Mouse (Mus musculus) hindbrain, postnatal 0 days (tissue): ENCODE data around the gene Plk2. TPM values are rescaled to one million over a fixed set of nuclear protein-coding genes. Genes with fewer than 3 reads are reported as not detected.

Experiments
- ATAC-seq: fragments of 200-750 bp; cut with Nextera tagmentation; 2 replicates; pipeline ENCODE4 v1.8.0; 2017; ENCODE audit warnings: mild to moderate bottlenecking, moderate TSS enrichment, moderate library complexity
- DNase-seq: peaks from one replicate; pipeline ENCODE4 v3.0.0-alpha.2; 2015; ENCODE audit warnings: low spot score
- H3K27ac ChIP-seq: fragments of 300-500 bp; sonication (generic); 2 replicates; pipeline ENCODE4 v1.5.1; 2014; ENCODE audit warnings: mild to moderate bottlenecking
- H3K27me3 ChIP-seq: fragments of 300-500 bp; sonication (generic); 2 replicates; pipeline ENCODE4 v1.6.1; 2014; ENCODE audit warnings: low read length, mixed read lengths; ENCODE audit not compliant: insufficient read depth
- H3K36me3 ChIP-seq: fragments of 300-500 bp; sonication (generic); 2 replicates; pipeline ENCODE4 v1.6.1; 2014; ENCODE audit warnings: low read length, mixed read lengths; ENCODE audit not compliant: insufficient read depth
- H3K4me1 ChIP-seq: fragments of 300-500 bp; sonication (generic); 2 replicates; pipeline ENCODE4 v1.6.1; 2014; ENCODE audit warnings: antibody characterized with exemption, low read length, mixed read lengths; ENCODE audit not compliant: insufficient read depth
- H3K4me2 ChIP-seq: fragments of 300-500 bp; sonication (generic); 2 replicates; pipeline ENCODE4 v1.6.1; 2014; ENCODE audit warnings: low read depth, mild to moderate bottlenecking, low read length, moderate library complexity, mixed read lengths
- H3K4me3 ChIP-seq: fragments of 300-500 bp; sonication (generic); 2 replicates; pipeline ENCODE4 v1.5.1; 2014; ENCODE audit warnings: low read length
- H3K9ac ChIP-seq: fragments of 300-500 bp; sonication (generic); replicated peaks from 2 replicates; pipeline ENCODE4 v1.6.1; 2014; ENCODE audit warnings: mild to moderate bottlenecking, low read length, moderate library complexity, mixed read lengths
- H3K9me3 ChIP-seq: fragments of 300-500 bp; sonication (generic); 2 replicates; pipeline ENCODE4 v1.6.1; 2016; ENCODE audit warnings: low read length, mixed read lengths
- CTCF ChIP-seq: IDR thresholded peaks from 2 replicates; pipeline ENCODE4 v1.5.1; 2016; ENCODE audit warnings: antibody characterized with exemption, control low read depth, low read depth
- WGBS: fragments of 180-500 bp; shearing (Covaris S2); extraction: QIAGEN DNeasy Blood & Tissue Kit; methylation state at CpG from one replicate; pipeline ENCODE4 v1.1.7; 2014; 5-methylcytosine and 5-hydroxymethylcytosine counted together
- polyA plus RNA-seq: library from polyadenylated mRNA; unstranded; fragments of >200 nt; fragmentation: Nextera tagmentation; extraction: Ambion mirVana; gene quantifications from 2 replicates; pipeline ENCODE4 v1.2.1, GENCODE M21; 2015
- total RNA-seq: library from RNA; depleted of rRNA; stranded (reverse); fragments of >200 nt; gene quantifications from 2 replicates; pipeline ENCODE4 v1.2.3, GENCODE M21; 2014

Gene Plk2
- total and polyA plus RNA-seq, 2 experiments from 2014 or later, result 81.9 to 86.2 TPM

- H3K27ac ChIP-seq, result no peak overlapping the region
- H3K4me2 ChIP-seq, result no peak overlapping the region
- H3K9me3 ChIP-seq, result no peaks in the 10 kb centered on the region
- no peak overlapping the region for H3K9ac ChIP-seq
- no peak overlapping the region for H3K4me3 ChIP-seq
- WGBS, result 85% methylated on average over 8 of the region's 8 CpGs
- no peaks in the 10 kb centered on the region for H3K27me3 ChIP-seq
- no peaks in the 10 kb centered on the region for H3K4me1 ChIP-seq
- no peak for DNase-seq
- no peaks in the 10 kb centered on the region for H3K36me3 ChIP-seq
- TF ChIP-seq CTCF, result no peak
- ATAC-seq, result no peak
Measured at GRCm38 (mm10) chr13:110425512-110426222, 30.8 kb downstream of the Plk2 start.

GRCm38 (mm10) chr13:110431388-110431787 is 36.5 kb downstream of the Plk2 start:
- Histone ChIP-seq H3K9me3 (no peaks in the 10 kb centered on the region), H3K9ac (no peak overlapping the region), H3K27ac (no peak overlapping the region), H3K27me3 (no peaks in the 10 kb centered on the region), H3K4me3 (no peak overlapping the region), H3K36me3 (no peaks in the 10 kb centered on the region), H3K4me1 (no peaks in the 10 kb centered on the region), H3K4me2 (no peak overlapping the region)
- TF ChIP-seq CTCF, result no peak
- ATAC-seq, result no peak
- no peak for DNase-seq

GRCm38 (mm10) chr13:110432062-110432566 is 37.3 kb downstream of the Plk2 start:
- H3K9ac ChIP-seq, result no peak overlapping the region
- ATAC-seq (no peak), DNase-seq (no peak)
- no peak overlapping the region for H3K4me3 ChIP-seq
- no peaks in the 10 kb centered on the region for H3K4me1 ChIP-seq
- H3K36me3 ChIP-seq, result no peaks in the 10 kb centered on the region
- H3K27me3 ChIP-seq, result no peaks in the 10 kb centered on the region
- 77% methylated on average over 2 of the region's 2 CpGs for WGBS
- no peak overlapping the region for H3K27ac ChIP-seq
- no peaks in the 10 kb centered on the region for H3K9me3 ChIP-seq
- no peak for TF ChIP-seq CTCF
- H3K4me2 ChIP-seq, result no peak overlapping the region

- ATAC-seq, result no peak
Measured at GRCm38 (mm10) chr13:110432613-110433012, 37.8 kb downstream of the Plk2 start.

GRCm38 (mm10) chr13:110436692-110437091 is 41.8 kb downstream of the Plk2 start:
- Histone ChIP-seq H3K9me3 (no peaks in the 10 kb centered on the region), H3K9ac (no peak overlapping the region), H3K27me3 (no peaks in the 10 kb centered on the region), H3K4me2 (no peak overlapping the region), H3K4me1 (no peaks in the 10 kb centered on the region), H3K4me3 (no peak overlapping the region), H3K27ac (no peak overlapping the region), H3K36me3 (no peaks in the 10 kb centered on the region)
- ATAC-seq, result no peak
- TF ChIP-seq CTCF, result no peak
- WGBS, result 64% methylated on average over 7 of the region's 7 CpGs
- no peak for DNase-seq

More at GRCm38 (mm10) chr13:110432613-110433012, 37.8 kb downstream of the Plk2 start:
- no peak overlapping the region for H3K4me3 ChIP-seq
- H3K36me3 ChIP-seq, result no peaks in the 10 kb centered on the region
- H3K4me1 ChIP-seq, result no peaks in the 10 kb centered on the region
- no peaks in the 10 kb centered on the region for H3K27me3 ChIP-seq
- no peaks in the 10 kb centered on the region for H3K9me3 ChIP-seq
- no peak for TF ChIP-seq CTCF
- no peak overlapping the region for H3K9ac ChIP-seq
- H3K27ac ChIP-seq, result no peak overlapping the region
- H3K4me2 ChIP-seq, result no peak overlapping the region
- DNase-seq, result no peak
- WGBS, result 96% methylated on average over 4 of the region's 4 CpGs

GRCm38 (mm10) chr13:110438624-110439023 is 43.8 kb downstream of the Plk2 start:
- Histone ChIP-seq H3K9me3 (no peaks in the 10 kb centered on the region), H3K27ac (no peak overlapping the region), H3K4me2 (no peak overlapping the region), H3K9ac (no peak overlapping the region), H3K4me1 (no peaks in the 10 kb centered on the region), H3K4me3 (no peak overlapping the region), H3K27me3 (no peaks in the 10 kb centered on the region), H3K36me3 (no peaks in the 10 kb centered on the region)
- ATAC-seq (no peak), DNase-seq (no peak)
- no peak for TF ChIP-seq CTCF
- WGBS, result 70% methylated on average over 9 of the region's 9 CpGs

- no peak overlapping the region for H3K4me2 ChIP-seq
- DNase-seq, result no peak
- no peak for TF ChIP-seq CTCF
- H3K4me3 ChIP-seq, result no peak overlapping the region
- H3K9me3 ChIP-seq, result no peaks in the 10 kb centered on the region
- H3K9ac ChIP-seq, result no peak overlapping the region
- H3K36me3 ChIP-seq, result no peaks in the 10 kb centered on the region
- 73% methylated on average over 4 of the region's 4 CpGs for WGBS
- no peak for ATAC-seq
- no peaks in the 10 kb centered on the region for H3K27me3 ChIP-seq
- no peaks in the 10 kb centered on the region for H3K4me1 ChIP-seq
- H3K27ac ChIP-seq, result no peak overlapping the region
Measured at GRCm38 (mm10) chr13:110444335-110444734, 49.5 kb downstream of the Plk2 start.
